Mouse (Mus musculus) liver, adult 2 months (tissue): Measurements from ENCODE around the gene Nccrp1.

Source experiments
- CTCF ChIP-seq: fragments of 200-500 bp; IDR thresholded peaks from 2 replicates; pipeline ENCODE4 v1.5.1; 2011; ENCODE audit warnings: low read depth, low read length, control low read depth
- POLR2A ChIP-seq: fragments of 200-500 bp; IDR thresholded peaks from 2 replicates; pipeline ENCODE4 v1.6.1; 2011; ENCODE audit warnings: low read length, control low read depth; ENCODE audit not compliant: insufficient read depth; ENCODE audit errors: extremely low read depth

GRCm38 (mm10) chr7:28557708-28558107, 10.7 kb upstream of the Nccrp1 start:
- TF ChIP-seq POLR2A (no peak), CTCF (no peak)
